Mouse (Mus musculus) thymus, adult 2 months (tissue): ENCODE measurements around the gene Rap1gap. TPM values are rescaled to one million over a fixed set of nuclear protein-coding genes. Genes with fewer than 3 reads are reported as not detected.
A peak's percentile ranks its signal among the peaks of the same experiment; 100 is the strongest.

ENCODE experiments used
- DNase-seq: peaks from one replicate; pipeline ENCODE4 v3.0.0; 2021
- H3K27ac ChIP-seq: fragments of 200-500 bp; 2 replicates; pipeline ENCODE4 v1.5.1; 2012; ENCODE audit warnings: low read length, control low read depth; ENCODE audit not compliant: control insufficient read depth, insufficient read depth
- H3K27me3 ChIP-seq: fragments of 200-500 bp; 2 replicates; pipeline ENCODE4 v1.6.1; 2012; ENCODE audit warnings: mild to moderate bottlenecking, low read length, moderate library complexity, mixed read lengths; ENCODE audit not compliant: control insufficient read depth, insufficient read depth
- H3K36me3 ChIP-seq: fragments of 200-500 bp; 2 replicates; pipeline ENCODE4 v1.6.1; 2012; ENCODE audit warnings: mild to moderate bottlenecking, low read length, moderate library complexity; ENCODE audit not compliant: control insufficient read depth, insufficient read depth
- H3K4me1 ChIP-seq: fragments of 200-500 bp; replicated peaks from 2 replicates; pipeline ENCODE4 v1.6.1; 2012; ENCODE audit warnings: low read length; ENCODE audit not compliant: control insufficient read depth, insufficient read depth
- H3K4me3 ChIP-seq: fragments of 200-500 bp; 2 replicates; pipeline ENCODE4 v1.5.1; 2012; ENCODE audit warnings: mild to moderate bottlenecking, low read length, control low read depth, moderate library complexity; ENCODE audit not compliant: control insufficient read depth, insufficient read depth
- CTCF ChIP-seq: fragments of 200-500 bp; IDR thresholded peaks from 2 replicates; pipeline ENCODE4 v1.5.1; 2012; ENCODE audit warnings: mild to moderate bottlenecking, control low read depth, low read length, moderate library complexity, borderline replicate concordance; ENCODE audit not compliant: control insufficient read depth, poor library complexity, insufficient read depth; ENCODE audit errors: extremely low read depth
- POLR2A ChIP-seq: fragments of 200-500 bp; IDR thresholded peaks from 2 replicates; pipeline ENCODE4 v1.6.1; 2012; ENCODE audit warnings: mild to moderate bottlenecking, low read length, control low read depth, moderate library complexity; ENCODE audit not compliant: control insufficient read depth, poor library complexity, insufficient read depth; ENCODE audit errors: extremely low read depth
- WGBS: fragments of 180-500 bp; shearing (Covaris S2); methylation state at CpG from one replicate; pipeline ENCODE4 v1.1.7; 2018; 5-methylcytosine and 5-hydroxymethylcytosine counted together
- polyA plus RNA-seq: library from polyadenylated mRNA; depleted of rRNA; stranded (reverse); fragments of >200 nt; gene quantifications from 2 replicates; pipeline ENCODE4 v1.2.3, GENCODE M21; 2012

The Rap1gap gene
- polyA plus RNA-seq, 1 experiment = 26.1 TPM

GRCm38 (mm10) chr4:137676700-137677484, 12.4 kb downstream of the Rap1gap start:
- Histone ChIP-seq H3K4me3 (no peak overlapping the region), H3K4me1 (no peaks in the 10 kb centered on the region), H3K36me3 (no peaks in the 10 kb centered on the region), H3K27ac (no peak overlapping the region), H3K27me3 (no peaks in the 10 kb centered on the region; the same call in 1 of the 2 replicates)
- WGBS = 69% methylated on average over 13 of the region's 13 CpGs
- no peak for TF ChIP-seq POLR2A
- TF ChIP-seq CTCF = no peak
- DNase-seq = no peak

GRCm38 (mm10) chr4:137677906-137678305, 13.4 kb downstream of the Rap1gap start:
- TF ChIP-seq CTCF = no peak
- no peak for TF ChIP-seq POLR2A
- 89% methylated on average over 5 of the region's 5 CpGs for WGBS
- H3K4me1 ChIP-seq = no peaks in the 10 kb centered on the region
- no peak for DNase-seq
- H3K27ac ChIP-seq = no peak overlapping the region
- no peaks in the 10 kb centered on the region for H3K36me3 ChIP-seq
- H3K27me3 ChIP-seq = no peaks in the 10 kb centered on the region; the same call in 1 of the 2 replicates
- H3K4me3 ChIP-seq = no peak overlapping the region

- Histone ChIP-seq H3K36me3 (no peaks in the 10 kb centered on the region), H3K27ac (no peak overlapping the region), H3K27me3 (no peaks in the 10 kb centered on the region; the same call in 1 of the 2 replicates), H3K4me3 (no peak overlapping the region), H3K4me1 (no peaks in the 10 kb centered on the region)
- no peak for TF ChIP-seq CTCF
- TF ChIP-seq POLR2A = no peak
- no peak for DNase-seq
- WGBS = 49% methylated on average over 9 of the region's 9 CpGs
These were observed 14.0 kb downstream of the Rap1gap start for GRCm38 (mm10) chr4:137678568-137678967.

- no peak for TF ChIP-seq CTCF
- no peak for TF ChIP-seq POLR2A
- no peaks in the 10 kb centered on the region for H3K4me1 ChIP-seq
- 83% methylated on average over 2 of the region's 2 CpGs for WGBS
- H3K4me3 ChIP-seq = no peak overlapping the region
- no peaks in the 10 kb centered on the region for H3K36me3 ChIP-seq
- H3K27me3 ChIP-seq = no peaks in the 10 kb centered on the region; the same call in 1 of the 2 replicates
- DNase-seq = no peak
- no peak overlapping the region for H3K27ac ChIP-seq
These were observed 15.5 kb downstream of the Rap1gap start for GRCm38 (mm10) chr4:137679979-137680550.

DNA sequence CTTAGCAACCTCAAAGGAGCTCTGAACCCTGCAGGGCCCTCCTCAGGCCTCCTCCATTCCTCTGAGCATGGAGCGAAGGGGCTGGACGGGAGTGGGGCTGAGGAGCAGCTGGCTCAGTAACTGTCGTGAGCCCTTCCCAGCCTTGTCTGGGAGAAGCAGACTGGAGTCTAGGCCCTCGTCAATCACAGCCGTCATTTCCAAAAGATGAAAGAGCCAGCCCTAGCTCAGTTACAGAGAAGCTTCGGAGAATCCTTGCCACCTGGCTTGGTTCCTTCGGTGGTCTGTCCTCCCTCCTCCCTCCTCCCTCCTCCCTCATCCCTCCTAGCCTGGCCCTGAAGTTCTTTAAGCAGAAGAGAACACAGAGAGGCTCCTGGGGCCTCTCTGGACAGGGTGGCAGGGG, 16.2 kb downstream of the Rap1gap start:
- Histone ChIP-seq H3K27me3 (no peaks in the 10 kb centered on the region; the same call in 1 of the 2 replicates), H3K4me3 (no peak overlapping the region), H3K27ac (no peak overlapping the region), H3K36me3 (no peaks in the 10 kb centered on the region), H3K4me1 (no peaks in the 10 kb centered on the region)
- no peak for TF ChIP-seq POLR2A
- no peak for TF ChIP-seq CTCF
- WGBS = 57% methylated on average over 7 of the region's 7 CpGs
- no peak for DNase-seq

GRCm38 (mm10) chr4:137681408-137682104, 17.0 kb downstream of the Rap1gap start:
- H3K4me1 ChIP-seq = no peaks in the 10 kb centered on the region
- H3K4me3 ChIP-seq = no peak overlapping the region
- H3K36me3 ChIP-seq = no peaks in the 10 kb centered on the region
- WGBS = 8% methylated on average over 52 of the region's 52 CpGs
- H3K27me3 ChIP-seq = no peaks in the 10 kb centered on the region; the same call in 1 of the 2 replicates
- no peak for DNase-seq
- no peak overlapping the region for H3K27ac ChIP-seq
- TF ChIP-seq POLR2A (no peak), CTCF (no peak)

- 48% methylated on average over 7 of the region's 7 CpGs for WGBS
- DNase-seq = peak; percentile 25
- H3K4me3 ChIP-seq = no peak overlapping the region
- no peak overlapping the region for H3K27ac ChIP-seq
- TF ChIP-seq CTCF (peak; percentile 88), POLR2A (no peak)
- H3K4me1 ChIP-seq = no peaks in the 10 kb centered on the region
- H3K36me3 ChIP-seq = no peaks in the 10 kb centered on the region
- no peaks in the 10 kb centered on the region; the same call in 1 of the 2 replicates for H3K27me3 ChIP-seq
These were observed 18.5 kb downstream of the Rap1gap start for GRCm38 (mm10) chr4:137682961-137683453.
